Mouse (Mus musculus): ENCODE results near the gene Lenep. TPM values are rescaled to one million over a fixed set of nuclear protein-coding genes. Genes with fewer than 3 reads are reported as not detected.
A peak's percentile ranks its signal among the peaks of the same experiment; 100 is the strongest.

Lenep gene
- polyA plus RNA-seq, 1 experiment = not detected

DNA sequence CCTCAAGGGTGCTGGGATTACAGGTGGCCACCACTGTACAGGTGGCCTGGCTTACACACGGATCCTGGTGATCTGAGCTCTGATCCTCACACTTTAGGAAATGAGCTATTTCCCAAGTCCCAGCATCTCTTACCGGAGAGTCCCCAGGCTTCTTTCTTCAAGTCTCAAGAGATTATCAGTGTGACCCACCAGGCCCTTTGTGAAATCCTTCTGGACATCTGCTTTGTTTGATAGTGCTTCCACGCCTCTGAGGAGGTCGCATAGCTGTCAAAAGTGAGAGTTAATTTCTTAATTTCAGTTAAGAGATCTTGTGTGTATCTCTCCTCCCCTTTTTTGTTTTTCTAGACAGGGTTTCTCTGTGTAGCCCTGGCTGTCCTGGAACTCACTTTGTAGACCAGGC lies 23.3 kb upstream of the Lenep start:
- no peaks in the 10 kb centered on the region for H3K27me3 ChIP-seq (replicated peaks; ENCODE audit: control insufficient read depth, insufficient read depth, low read length)
- DNase-seq = no peak
- H3K27ac ChIP-seq (ENCODE audit: insufficient read depth, low read depth, low read length) = no peak overlapping the region
- no peaks in the 10 kb centered on the region for H3K36me3 ChIP-seq (ENCODE audit: control insufficient read depth, insufficient read depth, low read length)
- TF ChIP-seq POLR2A (IDR thresholded peaks at IDR 0.05; ENCODE audit: low read depth, low read length) (no peak), CTCF (conservative IDR thresholded peaks at IDR 0.05; ENCODE audit: insufficient read depth, insufficient read length, low read depth, low read length) (no peak)
- H3K4me1 ChIP-seq (ENCODE audit: control insufficient read depth, insufficient read depth, low read length) = peaks cover 6% of the 10 kb centered on the region; the same call in 1 of the 2 replicates
- 94% methylated on average over 4 of the region's 4 CpGs for WGBS
- H3K4me3 ChIP-seq (ENCODE audit: insufficient read depth, low read depth, low read length) = no peak overlapping the region

DNA sequence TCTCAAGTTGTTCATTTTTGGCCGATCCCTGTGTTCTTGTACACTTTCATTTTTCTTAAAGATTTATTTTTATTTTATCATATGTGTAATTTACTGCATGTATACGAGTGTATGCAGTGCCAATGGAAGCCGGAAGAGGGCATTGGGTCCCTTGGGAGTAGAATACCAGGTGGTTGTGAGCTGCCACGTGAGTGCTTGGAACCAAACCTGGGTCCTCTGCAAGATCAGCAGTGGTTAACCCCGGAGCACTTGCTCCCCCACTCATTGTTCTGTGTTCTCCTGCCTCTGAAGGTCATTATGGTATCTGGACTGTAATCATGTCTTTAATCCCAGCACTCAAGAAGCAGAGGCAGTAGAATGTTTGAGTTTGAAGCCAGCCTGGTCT lies 22.5 kb upstream of the Lenep start:
- peaks cover 6% of the 10 kb centered on the region; the same call in 1 of the 2 replicates for H3K4me1 ChIP-seq (ENCODE audit: control insufficient read depth, insufficient read depth, low read length)
- WGBS = 64% methylated on average over 5 of the region's 5 CpGs

DNA sequence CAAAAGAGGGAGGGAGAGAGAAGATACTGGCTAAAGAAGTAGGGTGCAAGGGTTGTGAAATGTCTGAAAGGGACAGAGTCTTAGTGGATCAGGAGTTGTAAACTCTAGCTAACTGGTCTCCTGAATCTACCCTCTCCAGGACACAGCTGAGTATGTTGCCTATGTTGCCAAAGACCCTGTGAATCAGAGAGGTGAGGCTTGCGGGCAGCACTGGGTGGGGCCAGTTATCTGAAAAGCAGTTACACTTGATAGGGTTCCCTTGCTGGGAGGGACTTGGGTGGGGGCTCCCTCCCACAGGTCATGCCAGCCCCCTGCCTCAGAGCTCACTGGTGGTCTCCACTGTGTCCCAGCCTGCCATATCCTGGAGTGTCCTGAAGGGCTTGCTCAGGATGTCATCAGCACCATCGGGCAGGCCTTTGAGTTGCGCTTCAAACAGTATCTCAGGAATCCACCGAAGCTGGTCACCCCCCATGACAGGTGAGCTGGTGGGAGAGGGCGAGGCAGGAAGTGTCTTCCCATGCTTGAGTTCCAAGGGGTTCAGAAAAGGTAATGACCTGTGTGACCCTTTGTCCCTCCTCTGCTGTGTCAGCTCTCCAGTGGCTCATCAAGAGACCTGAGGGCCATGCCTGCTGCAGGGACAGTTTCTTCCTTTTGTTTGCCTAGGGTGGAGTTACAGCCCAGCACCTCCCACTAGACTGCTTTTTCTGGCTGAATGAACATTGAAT lies 22.0 kb upstream of the Lenep start:
- WGBS = 67% methylated on average over 5 of the region's 5 CpGs
- H3K27ac ChIP-seq (ENCODE audit: insufficient read depth, low read depth, low read length) = no peak overlapping the region
- DNase-seq = no peak
- H3K36me3 ChIP-seq (ENCODE audit: control insufficient read depth, insufficient read depth, low read length) = no peaks in the 10 kb centered on the region
- H3K4me3 ChIP-seq (ENCODE audit: insufficient read depth, low read depth, low read length) = no peak overlapping the region
- no peaks in the 10 kb centered on the region for H3K27me3 ChIP-seq (replicated peaks; ENCODE audit: control insufficient read depth, insufficient read depth, low read length)
- no peak for TF ChIP-seq CTCF (conservative IDR thresholded peaks at IDR 0.05; ENCODE audit: insufficient read depth, insufficient read length, low read depth, low read length)
- H3K4me1 ChIP-seq (ENCODE audit: control insufficient read depth, insufficient read depth, low read length) = peaks cover 6% of the 10 kb centered on the region; the same call in 1 of the 2 replicates

More for the DNA sequence above, 22.5 kb upstream of the Lenep start:
- Histone ChIP-seq H3K27ac (ENCODE audit: insufficient read depth, low read depth, low read length) (no peak overlapping the region), H3K27me3 (replicated peaks; ENCODE audit: control insufficient read depth, insufficient read depth, low read length) (no peaks in the 10 kb centered on the region), H3K36me3 (ENCODE audit: control insufficient read depth, insufficient read depth, low read length) (no peaks in the 10 kb centered on the region), H3K4me3 (ENCODE audit: insufficient read depth, low read depth, low read length) (no peak overlapping the region)
- DNase-seq = no peak
- TF ChIP-seq CTCF (conservative IDR thresholded peaks at IDR 0.05; ENCODE audit: insufficient read depth, insufficient read length, low read depth, low read length) = no peak
- no peak for TF ChIP-seq POLR2A (IDR thresholded peaks at IDR 0.05; ENCODE audit: low read depth, low read length)

DNA sequence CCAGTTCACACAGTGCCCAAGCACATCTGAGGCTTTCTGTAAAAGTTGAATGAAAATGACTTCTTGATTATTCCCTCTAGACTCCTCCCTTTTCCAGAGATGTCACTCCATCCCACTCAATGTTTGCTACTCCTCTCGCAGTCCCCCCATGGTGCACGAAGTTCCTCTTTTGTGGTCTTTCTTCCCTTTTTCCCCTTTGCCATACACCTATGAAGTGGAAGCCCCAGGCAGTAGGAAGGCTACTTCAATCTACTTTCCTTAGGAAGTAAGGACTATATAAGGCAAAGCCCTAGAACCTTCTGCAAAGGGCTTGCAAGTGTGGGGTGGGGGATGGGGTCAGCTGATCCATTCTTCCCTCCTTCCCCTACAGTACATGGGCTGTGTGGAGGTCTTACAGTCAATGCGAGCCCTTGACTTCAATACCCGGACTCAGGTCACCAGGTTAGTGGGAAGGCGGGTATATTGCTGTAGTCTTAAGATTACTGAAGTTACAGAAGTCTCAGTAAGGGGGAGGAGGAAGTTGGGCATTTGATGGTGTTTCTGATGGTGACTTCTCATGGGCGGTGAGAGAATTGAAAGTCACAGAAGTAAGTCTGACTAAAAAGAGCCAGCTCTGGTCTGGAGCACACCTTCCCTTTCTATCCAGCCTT lies 20.1 kb upstream of the Lenep start:
- DNase-seq = no peak
- Histone ChIP-seq H3K4me3 (ENCODE audit: insufficient read depth, low read depth, low read length) (no peak overlapping the region), H3K36me3 (ENCODE audit: control insufficient read depth, insufficient read depth, low read length) (no peaks in the 10 kb centered on the region), H3K27ac (ENCODE audit: insufficient read depth, low read depth, low read length) (no peak overlapping the region), H3K27me3 (replicated peaks; ENCODE audit: control insufficient read depth, insufficient read depth, low read length) (no peaks in the 10 kb centered on the region), H3K4me1 (ENCODE audit: control insufficient read depth, insufficient read depth, low read length) (peaks cover 6% of the 10 kb centered on the region; the same call in 1 of the 2 replicates)
- TF ChIP-seq POLR2A (IDR thresholded peaks at IDR 0.05; ENCODE audit: low read depth, low read length) (no peak), CTCF (conservative IDR thresholded peaks at IDR 0.05; ENCODE audit: insufficient read depth, insufficient read length, low read depth, low read length) (no peak)
- WGBS = 71% methylated on average over 6 of the region's 6 CpGs

DNA sequence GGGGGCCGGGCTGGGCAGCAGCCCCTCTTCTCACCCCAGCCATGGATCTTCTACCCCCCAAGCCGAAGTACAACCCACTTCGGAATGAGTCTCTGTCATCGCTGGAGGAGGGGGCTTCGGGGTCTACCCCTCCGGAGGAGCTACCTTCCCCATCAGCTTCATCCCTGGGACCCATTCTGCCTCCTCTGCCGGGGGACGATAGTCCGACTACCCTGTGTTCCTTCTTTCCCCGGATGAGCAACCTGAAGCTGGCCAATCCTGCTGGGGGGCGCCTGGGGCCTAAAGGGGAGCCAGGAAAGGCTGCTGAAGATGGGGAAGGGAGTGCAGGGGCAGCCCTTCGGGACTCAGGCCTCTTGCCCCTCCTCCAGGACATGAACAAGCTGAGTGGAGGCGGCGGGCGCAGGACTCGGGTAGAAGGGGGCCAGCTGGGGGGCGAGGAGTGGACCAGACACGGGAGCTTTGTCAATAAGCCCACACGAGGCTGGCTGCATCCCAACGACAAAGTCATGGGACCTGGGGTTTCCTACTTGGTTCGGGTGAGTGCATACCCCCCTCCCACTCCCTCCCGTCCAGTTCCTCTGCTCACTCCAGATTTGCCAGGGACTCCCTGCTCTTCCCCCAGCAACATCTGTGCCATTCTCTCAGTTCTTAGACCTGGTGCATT lies 19.3 kb upstream of the Lenep start:
- H3K36me3 ChIP-seq (ENCODE audit: control insufficient read depth, insufficient read depth, low read length) = no peaks in the 10 kb centered on the region
- TF ChIP-seq POLR2A (IDR thresholded peaks at IDR 0.05; ENCODE audit: low read depth, low read length) (no peak), CTCF (conservative IDR thresholded peaks at IDR 0.05; ENCODE audit: insufficient read depth, insufficient read length, low read depth, low read length) (no peak)
- peaks cover 6% of the 10 kb centered on the region; the same call in 1 of the 2 replicates for H3K4me1 ChIP-seq (ENCODE audit: control insufficient read depth, insufficient read depth, low read length)
- peak; percentile 20 for DNase-seq
- 34% methylated on average over 22 of the region's 22 CpGs for WGBS
- no peak overlapping the region for H3K27ac ChIP-seq (ENCODE audit: insufficient read depth, low read depth, low read length)
- no peaks in the 10 kb centered on the region for H3K27me3 ChIP-seq (replicated peaks; ENCODE audit: control insufficient read depth, insufficient read depth, low read length)
- H3K4me3 ChIP-seq (ENCODE audit: insufficient read depth, low read depth, low read length) = peak overlapping the region; percentile 43

DNA sequence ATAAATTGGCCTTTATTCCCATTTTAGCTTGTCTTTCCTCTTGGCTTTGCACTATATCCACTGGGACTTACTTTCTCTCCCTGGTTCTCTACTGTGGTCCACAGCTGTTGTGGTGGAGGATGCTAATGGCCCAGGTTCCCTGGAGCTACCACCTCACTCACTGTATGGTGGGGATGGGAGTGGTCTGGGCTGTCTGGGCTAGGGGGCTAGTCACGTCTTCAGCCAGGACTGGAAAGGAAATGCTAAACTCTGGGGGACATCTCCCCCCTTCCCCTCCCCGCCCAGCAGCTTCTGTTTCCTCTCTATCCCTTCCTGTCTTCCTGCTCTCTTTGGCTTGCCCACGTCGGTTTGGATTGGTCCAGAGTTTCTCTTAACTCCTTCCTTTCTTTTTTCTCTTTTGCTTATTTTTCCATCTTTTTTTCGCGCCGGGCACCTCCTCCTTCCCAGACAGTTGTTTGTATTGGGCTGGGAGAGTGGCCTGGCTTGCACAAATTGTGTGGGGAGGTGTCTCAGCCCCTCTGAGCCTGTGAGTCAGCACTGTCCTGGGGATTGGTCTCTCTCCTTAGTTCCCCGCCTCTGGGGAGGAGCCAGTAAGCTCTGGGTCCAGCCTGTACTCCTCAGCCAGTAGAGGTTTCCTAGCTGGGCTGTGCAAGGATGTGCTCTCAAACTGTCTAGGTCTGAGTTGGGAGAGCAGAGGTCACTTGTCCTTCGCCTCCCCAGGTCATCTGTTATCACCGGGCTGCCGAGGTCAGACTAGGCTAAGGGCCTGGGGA lies 18.6 kb upstream of the Lenep start:
- Histone ChIP-seq H3K27ac (ENCODE audit: insufficient read depth, low read depth, low read length) (peak overlapping the region; percentile 74), H3K36me3 (ENCODE audit: control insufficient read depth, insufficient read depth, low read length) (no peaks in the 10 kb centered on the region), H3K27me3 (replicated peaks; ENCODE audit: control insufficient read depth, insufficient read depth, low read length) (no peaks in the 10 kb centered on the region), H3K4me3 (ENCODE audit: insufficient read depth, low read depth, low read length) (peak overlapping the region; percentile 43), H3K4me1 (ENCODE audit: control insufficient read depth, insufficient read depth, low read length) (peaks cover 6% of the 10 kb centered on the region; the same call in 1 of the 2 replicates)
- DNase-seq = peak; percentile 87
- WGBS = 15% methylated on average over 11 of the region's 11 CpGs
- TF ChIP-seq POLR2A (IDR thresholded peaks at IDR 0.05; ENCODE audit: low read depth, low read length) (no peak), CTCF (conservative IDR thresholded peaks at IDR 0.05; ENCODE audit: insufficient read depth, insufficient read length, low read depth, low read length) (no peak)
